Mouse (Mus musculus): ENCODE results near the gene Olfr1414. TPM values are rescaled to one million over a fixed set of nuclear protein-coding genes. Genes with fewer than 3 reads are reported as not detected.

Gene Olfr1414
- polyA plus RNA-seq, 1 experiment: not detected

DNA sequence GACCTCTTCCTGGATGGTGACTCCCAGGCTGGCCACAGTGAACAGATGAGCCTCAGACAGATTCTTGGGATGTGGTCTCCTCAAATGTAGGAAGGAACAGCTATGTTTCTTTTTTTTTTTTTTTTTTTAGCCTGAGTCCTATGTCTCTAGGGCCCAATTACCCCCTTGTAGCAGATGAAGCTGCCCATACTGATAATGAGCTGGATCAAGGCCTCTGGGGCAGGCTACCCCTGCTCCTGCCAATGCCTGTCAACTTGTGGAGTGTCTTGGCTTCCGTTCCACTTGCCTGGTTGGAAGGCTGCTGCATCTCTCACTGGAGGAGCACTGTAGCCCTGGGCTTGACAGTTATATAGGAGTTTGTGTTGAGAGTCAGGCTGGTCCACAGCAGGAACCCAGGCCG lies 22.5 kb downstream of the Olfr1414 start, which contains the start of gene Olfr1415:
Gene Olfr1415, minus strand, starts transcription at position 101 of the 400 bp plus-strand sequence.
- H3K27me3 ChIP-seq (ENCODE audit: control insufficient read depth, insufficient read depth, low read length): no peaks in the 10 kb centered on the region
- no peak for DNase-seq
- 56% methylated on average over 2 of the region's 2 CpGs for WGBS
- no peak within 1 kb of the TSS for H3K4me3 ChIP-seq (replicated peaks; ENCODE audit: insufficient read depth, low read depth, low read length)
- no peak within 1 kb of the TSS for H3K27ac ChIP-seq (ENCODE audit: insufficient read depth, low read length)
- H3K4me1 ChIP-seq (ENCODE audit: control insufficient read depth, insufficient read depth, low read length): no peaks in the 10 kb centered on the region
- no peak for TF ChIP-seq POLR2A (IDR thresholded peaks at IDR 0.05; ENCODE audit: borderline replicate concordance, insufficient read depth, low read length)

DNA sequence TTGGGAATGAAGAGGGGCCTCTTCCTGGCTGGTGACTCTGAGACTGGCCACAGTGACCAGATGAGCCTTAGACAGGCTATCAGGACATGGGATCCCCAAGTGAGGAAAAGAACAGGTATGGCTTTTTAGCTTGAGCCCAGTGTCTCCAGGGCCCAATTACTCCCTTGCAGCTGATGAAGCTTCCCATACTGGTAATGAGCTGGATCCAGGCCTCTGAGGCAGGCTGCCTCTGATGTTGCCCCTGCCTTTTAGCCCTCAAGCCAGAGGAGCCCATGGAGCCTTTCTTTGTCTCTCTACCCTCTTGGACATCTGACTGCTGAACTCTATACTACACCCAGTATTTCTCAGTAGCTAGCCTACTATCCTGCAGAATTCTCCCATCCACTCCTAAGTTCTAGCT lies 33.4 kb downstream of the Olfr1414 start, which contains the start of gene Olfr1416:
Gene Olfr1416, minus strand, starts transcription at position 101 of the 400 bp plus-strand sequence.
- no peak for DNase-seq
- no peak for TF ChIP-seq POLR2A (IDR thresholded peaks at IDR 0.05; ENCODE audit: borderline replicate concordance, insufficient read depth, low read length)
- no peak for TF ChIP-seq CTCF (IDR thresholded peaks at IDR 0.05; ENCODE audit: borderline replicate concordance, insufficient read depth, low read depth, low read length)
- Histone ChIP-seq H3K27me3 (ENCODE audit: control insufficient read depth, insufficient read depth, low read length) (no peaks in the 10 kb centered on the region), H3K27ac (ENCODE audit: insufficient read depth, low read length) (no peak within 1 kb of the TSS), H3K4me3 (replicated peaks; ENCODE audit: insufficient read depth, low read depth, low read length) (no peak within 1 kb of the TSS), H3K4me1 (ENCODE audit: control insufficient read depth, insufficient read depth, low read length) (no peaks in the 10 kb centered on the region)

DNA sequence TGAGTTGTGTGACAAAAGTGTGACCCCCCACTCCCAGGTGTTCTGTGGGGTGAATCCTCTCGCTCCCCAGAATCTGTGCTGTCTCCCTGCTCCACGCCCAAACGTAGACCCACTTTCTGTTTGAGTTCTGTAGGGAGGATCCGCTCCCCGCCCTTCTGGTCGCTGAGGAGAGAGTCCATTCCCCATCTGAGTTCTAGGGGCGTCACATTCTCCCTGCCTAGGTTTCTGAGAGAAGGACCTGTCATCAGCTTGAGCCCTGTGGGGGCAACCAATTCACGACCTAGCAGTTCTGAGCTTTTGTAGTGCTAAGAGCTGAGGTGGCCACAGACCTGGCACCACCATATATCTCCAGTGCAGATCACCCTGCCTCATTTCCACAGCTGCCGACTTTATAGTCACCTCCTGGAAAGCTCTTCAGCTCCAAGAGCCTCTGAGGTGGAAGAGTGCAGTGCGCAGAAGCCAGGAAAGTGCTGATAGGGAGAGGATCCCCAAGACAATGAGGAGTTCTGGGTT lies 44.3 kb downstream of the Olfr1414 start:
- Histone ChIP-seq H3K27ac (ENCODE audit: insufficient read depth, low read length) (peak overlapping the region; percentile 62), H3K4me3 (replicated peaks; ENCODE audit: insufficient read depth, low read depth, low read length) (peak overlapping the region; percentile 84), H3K27me3 (ENCODE audit: control insufficient read depth, insufficient read depth, low read length) (no peaks in the 10 kb centered on the region), H3K4me1 (ENCODE audit: control insufficient read depth, insufficient read depth, low read length) (no peaks in the 10 kb centered on the region)
- TF ChIP-seq POLR2A (IDR thresholded peaks at IDR 0.05; ENCODE audit: borderline replicate concordance, insufficient read depth, low read length) (no peak), CTCF (IDR thresholded peaks at IDR 0.05; ENCODE audit: borderline replicate concordance, insufficient read depth, low read depth, low read length) (no peak)
- 3% methylated on average over 10 of the region's 10 CpGs for WGBS
- DNase-seq: no peak

DNA sequence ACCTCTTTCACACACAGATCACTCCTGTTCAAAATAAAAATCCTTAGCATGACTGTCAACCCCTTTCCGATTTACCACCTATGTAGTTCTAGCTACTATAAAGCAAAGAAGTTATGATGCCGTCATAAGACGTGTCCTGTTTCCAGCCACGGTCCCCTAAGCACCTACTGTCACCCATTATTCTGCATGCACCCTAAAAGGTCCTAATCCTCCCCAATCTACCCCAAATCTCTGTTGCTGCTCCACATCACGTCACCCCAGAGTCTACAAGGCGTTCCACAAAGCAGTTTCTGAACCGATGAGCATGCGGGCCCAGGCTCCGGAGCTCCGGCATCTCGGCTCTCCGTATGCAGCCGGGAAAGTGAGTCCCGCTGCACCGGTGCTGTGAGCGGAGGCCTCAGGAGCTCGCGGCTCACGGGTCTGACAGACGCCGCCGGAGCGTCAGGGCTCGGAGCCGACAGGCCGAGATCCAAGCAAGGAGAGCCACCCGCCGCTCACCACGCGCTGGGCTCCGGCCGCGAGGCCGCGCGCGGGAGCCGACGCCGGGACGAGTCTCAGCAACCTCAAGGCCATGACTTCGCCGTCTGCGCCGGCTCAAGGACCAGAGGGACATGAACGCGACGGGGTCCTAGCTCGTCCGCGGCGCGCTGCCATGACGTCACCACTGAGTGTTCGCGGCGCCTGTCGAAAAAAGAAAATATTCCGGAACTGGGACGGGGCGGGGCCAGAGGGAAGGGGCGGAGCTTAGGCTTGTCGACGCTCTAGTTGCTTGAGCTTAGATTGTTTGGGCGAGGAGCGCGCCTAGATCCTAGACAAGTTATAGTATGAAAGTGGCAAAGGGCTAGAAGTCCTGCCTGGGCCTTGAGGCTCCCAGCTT lies 45.1 kb downstream of the Olfr1414 start, which contains the start of gene Ndufa10:
Gene Ndufa10, minus strand, starts transcription at position 696 of the 877 bp plus-strand sequence.
- Histone ChIP-seq H3K27me3 (ENCODE audit: control insufficient read depth, insufficient read depth, low read length) (no peaks in the 10 kb centered on the region), H3K4me3 (replicated peaks; ENCODE audit: insufficient read depth, low read depth, low read length) (peak within 1 kb of the TSS; percentile 84), H3K4me1 (ENCODE audit: control insufficient read depth, insufficient read depth, low read length) (no peaks in the 10 kb centered on the region), H3K27ac (ENCODE audit: insufficient read depth, low read length) (peak within 1 kb of the TSS; percentile 90)
- TF ChIP-seq POLR2A (IDR thresholded peaks at IDR 0.05; ENCODE audit: borderline replicate concordance, insufficient read depth, low read length) (peak; percentile 79), CTCF (IDR thresholded peaks at IDR 0.05; ENCODE audit: borderline replicate concordance, insufficient read depth, low read depth, low read length) (no peak)
- WGBS: 1% methylated on average over 67 of the region's 67 CpGs
- peak; percentile 89 to 97 for DNase-seq

DNA sequence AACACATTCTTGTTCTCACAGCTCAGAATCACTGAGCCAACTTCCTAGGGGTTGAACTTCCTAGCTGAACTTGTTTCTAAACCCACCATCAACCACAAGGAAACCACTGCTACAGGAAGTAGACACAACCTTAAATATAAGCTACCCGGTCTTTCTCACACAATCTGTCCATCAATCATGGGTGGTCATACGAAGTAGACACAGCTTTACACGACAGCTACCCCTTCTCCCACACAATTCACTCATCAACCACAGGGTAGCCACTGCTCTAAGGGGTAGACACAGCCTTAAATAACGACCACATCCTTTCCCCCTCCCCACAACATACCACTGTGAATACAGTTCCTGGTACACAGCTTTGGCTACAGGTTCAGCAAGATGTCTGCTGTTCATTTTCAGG lies 49.6 kb downstream of the Olfr1414 start:
- Histone ChIP-seq H3K27me3 (ENCODE audit: control insufficient read depth, insufficient read depth, low read length) (no peaks in the 10 kb centered on the region), H3K4me1 (ENCODE audit: control insufficient read depth, insufficient read depth, low read length) (no peaks in the 10 kb centered on the region), H3K4me3 (replicated peaks; ENCODE audit: insufficient read depth, low read depth, low read length) (no peak overlapping the region), H3K27ac (ENCODE audit: insufficient read depth, low read length) (no peak overlapping the region)
- TF ChIP-seq CTCF (IDR thresholded peaks at IDR 0.05; ENCODE audit: borderline replicate concordance, insufficient read depth, low read depth, low read length): no peak
- TF ChIP-seq POLR2A (IDR thresholded peaks at IDR 0.05; ENCODE audit: borderline replicate concordance, insufficient read depth, low read length): no peak
- DNase-seq: no peak
- 89% methylated on average over 4 of the region's 4 CpGs for WGBS

DNA sequence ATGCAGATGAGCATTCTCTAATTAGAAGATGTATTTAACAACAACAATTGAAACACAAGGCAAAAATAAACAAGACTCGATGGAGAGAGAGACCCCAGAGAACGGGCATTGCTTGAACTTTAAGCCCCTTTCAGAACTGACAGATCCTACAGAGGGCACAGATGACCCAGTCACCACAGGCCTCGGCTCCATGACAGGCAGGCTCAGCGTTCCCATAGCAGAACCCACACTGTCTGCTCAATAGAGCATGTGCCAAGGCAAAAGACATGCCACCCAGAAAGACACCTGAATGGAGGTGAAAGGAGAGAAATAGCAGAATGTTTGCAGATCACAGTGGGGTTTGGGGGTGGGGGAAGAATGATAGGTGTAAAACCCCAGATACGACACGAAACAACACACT lies 60.0 kb downstream of the Olfr1414 start:
- TF ChIP-seq CTCF (IDR thresholded peaks at IDR 0.05; ENCODE audit: borderline replicate concordance, insufficient read depth, low read depth, low read length) (no peak), POLR2A (IDR thresholded peaks at IDR 0.05; ENCODE audit: borderline replicate concordance, insufficient read depth, low read length) (no peak)
- Histone ChIP-seq H3K4me1 (ENCODE audit: control insufficient read depth, insufficient read depth, low read length) (peaks cover 5% of the 10 kb centered on the region), H3K27ac (ENCODE audit: insufficient read depth, low read length) (peak overlapping the region; percentile 93), H3K27me3 (ENCODE audit: control insufficient read depth, insufficient read depth, low read length) (no peaks in the 10 kb centered on the region), H3K4me3 (replicated peaks; ENCODE audit: insufficient read depth, low read depth, low read length) (no peak overlapping the region)
- DNase-seq: no peak
- WGBS: 25% methylated on average over 6 of the region's 6 CpGs

DNA sequence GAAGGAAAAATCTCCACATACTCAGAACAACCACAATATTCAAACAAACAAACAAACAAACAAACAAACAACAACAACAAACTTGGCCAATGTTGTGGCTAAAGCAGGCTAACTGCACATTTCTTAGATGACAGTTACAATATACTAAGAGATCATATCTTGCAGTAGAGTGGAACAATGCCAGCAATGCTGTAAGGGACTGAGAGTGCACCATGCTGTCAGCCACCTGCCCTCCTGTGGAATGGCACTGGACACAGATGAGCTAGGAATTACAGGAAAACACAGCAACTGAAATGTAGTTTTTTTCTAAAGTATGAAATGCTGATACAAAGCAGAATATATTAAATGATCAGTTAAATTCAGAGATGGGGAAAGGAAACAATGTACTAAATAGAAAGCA lies 60.7 kb downstream of the Olfr1414 start:
- H3K4me3 ChIP-seq (replicated peaks; ENCODE audit: insufficient read depth, low read depth, low read length): no peak overlapping the region
- H3K4me1 ChIP-seq (ENCODE audit: control insufficient read depth, insufficient read depth, low read length): peaks cover 5% of the 10 kb centered on the region
- TF ChIP-seq POLR2A (IDR thresholded peaks at IDR 0.05; ENCODE audit: borderline replicate concordance, insufficient read depth, low read length): no peak
- peak; percentile 22; the same call in 1 of the 2 replicates for TF ChIP-seq CTCF (IDR thresholded peaks at IDR 0.05; ENCODE audit: borderline replicate concordance, insufficient read depth, low read depth, low read length)
- no peaks in the 10 kb centered on the region for H3K27me3 ChIP-seq (ENCODE audit: control insufficient read depth, insufficient read depth, low read length)
- DNase-seq: peak; percentile 55 to 82
- H3K27ac ChIP-seq (ENCODE audit: insufficient read depth, low read length): no peak overlapping the region

Other genes with a start within 250 kb of the Olfr1414 start
- gene Ndufa10, start 44.8 kb downstream of the Olfr1414 start, polyA plus RNA-seq (2012; rRNA removed): 226 and 229 TPM in 2 replicates
- gene Olfr1416, start 33.5 kb downstream of the Olfr1414 start, polyA plus RNA-seq (2012; rRNA removed): not detected in 2 replicates
- gene Olfr1415, start 22.6 kb downstream of the Olfr1414 start, polyA plus RNA-seq (2012; rRNA removed): not detected in 2 replicates
- not detected in 2 replicates for gene Olfr1413, start 52.7 kb upstream of the Olfr1414 start, polyA plus RNA-seq (2012; rRNA removed)
- gene Olfr1412, start 67.1 kb upstream of the Olfr1414 start, polyA plus RNA-seq (2012; rRNA removed): not detected in 2 replicates
- gene Olfr1411, start 75.8 kb upstream of the Olfr1414 start, polyA plus RNA-seq (2012; rRNA removed): not detected in 2 replicates
- not detected in 2 replicates for gene Olfr1410, start 87.1 kb upstream of the Olfr1414 start, polyA plus RNA-seq (2012; rRNA removed)
- not detected in 2 replicates for gene Olfr12, start 99.1 kb upstream of the Olfr1414 start, polyA plus RNA-seq (2012; rRNA removed)
- 374 and 414 TPM in 2 replicates for gene Cops9, start 123.3 kb upstream of the Olfr1414 start, polyA plus RNA-seq (2012; rRNA removed)
- 0.07 and 0.13 TPM in 2 replicates for gene Otos, start 130.2 kb upstream of the Olfr1414 start, polyA plus RNA-seq (2012; rRNA removed)

All from cerebellum, adult 2 months (tissue).